Mouse (Mus musculus) heart, embryonic 13.5 days (tissue): ENCODE measurements around the gene Cabp2. TPM values are rescaled to one million over a fixed set of nuclear protein-coding genes. Genes with fewer than 3 reads are reported as not detected.
"Not testable (repeated sequence)": the region's sequence is repeated elsewhere in the genome, so short reads cannot be mapped to it uniquely, and the experiment has no call there.

Source experiments
- ATAC-seq: fragments of 200-750 bp; cut with Nextera tagmentation; 2 replicates; pipeline ENCODE4 v1.8.0; 2017; ENCODE audit warnings: moderate TSS enrichment; ENCODE audit not compliant: insufficient number of reproducible peaks, low FRiP score, low TSS enrichment; ENCODE audit errors: extremely low read depth
- H3K27ac ChIP-seq: fragments of 300-500 bp; sonication (generic); replicated peaks from 2 replicates; pipeline ENCODE4 v1.5.1; 2015; ENCODE audit warnings: moderate library complexity, mild to moderate bottlenecking, inconsistent platforms
- H3K27me3 ChIP-seq: fragments of 300-500 bp; sonication (generic); replicated peaks from 2 replicates; pipeline ENCODE4 v1.6.1; 2015; ENCODE audit warnings: mild to moderate bottlenecking, inconsistent platforms
- H3K36me3 ChIP-seq: fragments of 300-500 bp; sonication (generic); 2 replicates; pipeline ENCODE4 v1.6.1; 2015; ENCODE audit warnings: mild to moderate bottlenecking, inconsistent platforms
- H3K4me1 ChIP-seq: fragments of 300-500 bp; sonication (generic); 2 replicates; pipeline ENCODE4 v1.6.1; 2015; ENCODE audit warnings: inconsistent platforms
- H3K4me2 ChIP-seq: fragments of 300-500 bp; sonication (generic); 2 replicates; pipeline ENCODE4 v1.6.1; 2015; ENCODE audit warnings: inconsistent platforms, mild to moderate bottlenecking, moderate library complexity
- H3K4me3 ChIP-seq: fragments of 300-500 bp; sonication (generic); 2 replicates; pipeline ENCODE4 v1.5.1; 2015; ENCODE audit warnings: moderate library complexity, mild to moderate bottlenecking, inconsistent platforms
- H3K9ac ChIP-seq: fragments of 300-500 bp; sonication (generic); 2 replicates; pipeline ENCODE4 v1.6.1; 2015; ENCODE audit warnings: inconsistent platforms, mild to moderate bottlenecking, moderate library complexity
- H3K9me3 ChIP-seq: fragments of 300-500 bp; sonication (generic); 2 replicates; pipeline ENCODE4 v1.6.1; 2016; ENCODE audit warnings: inconsistent platforms
- WGBS: fragments of 180-500 bp; shearing (Covaris S2); methylation state at CpG from one replicate; pipeline ENCODE4 v1.1.7; 2015; ENCODE audit warnings: mixed read lengths; 5-methylcytosine and 5-hydroxymethylcytosine counted together
- polyA plus RNA-seq: library from polyadenylated mRNA; unstranded; fragments of >200 nt; fragmentation: Nextera tagmentation; extraction: Ambion mirVana; gene quantifications from 2 replicates; pipeline ENCODE4 v1.2.1, GENCODE M21; 2015

The Cabp2 gene
- polyA plus RNA-seq, 1 experiment from 2014 or later = not detected

- Histone ChIP-seq H3K27ac (peak overlapping the region; percentile 36; the same call in 1 of the 2 replicates), H3K36me3 (no peaks in the 10 kb centered on the region), H3K4me2 (no peak overlapping the region), H3K9me3 (no peaks in the 10 kb centered on the region), H3K4me1 (peaks cover 23% of the 10 kb centered on the region), H3K27me3 (no peaks in the 10 kb centered on the region; the same call in 1 of the 2 replicates), H3K9ac (0 out of 2 replicates have a peak overlapping the region, but pooled peaks have one; percentile 25), H3K4me3 (no peak overlapping the region)
- WGBS = 48% methylated on average over 4 of the region's 4 CpGs
- ATAC-seq = no peak
Measured at GRCm38 (mm10) chr19:4056727-4057126, 24.7 kb upstream of the Cabp2 start.

DNA sequence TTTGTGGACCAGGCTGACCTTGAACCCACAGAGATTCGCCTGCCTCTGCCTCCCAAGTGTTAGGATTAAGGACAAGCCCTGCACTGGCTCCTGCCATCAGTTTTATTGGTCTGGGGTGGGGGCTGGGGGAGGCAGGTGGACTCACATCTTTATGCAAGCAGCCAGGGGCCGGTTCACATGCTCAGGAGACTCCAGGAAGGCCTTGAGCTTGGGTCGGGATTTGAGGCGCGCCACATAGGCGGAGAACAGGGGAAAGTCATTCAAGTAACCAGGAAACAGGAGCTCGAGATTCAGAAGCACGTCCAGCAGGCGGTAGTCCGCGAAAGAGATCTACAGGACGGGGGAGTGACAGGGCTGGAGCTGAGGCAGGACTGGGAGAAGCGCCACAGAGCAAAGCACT, 24.0 kb upstream of the Cabp2 start:
- 80% methylated on average over 13 of the region's 13 CpGs for WGBS
- Histone ChIP-seq H3K9me3 (no peaks in the 10 kb centered on the region), H3K36me3 (no peaks in the 10 kb centered on the region), H3K4me2 (no peak overlapping the region), H3K4me1 (peaks cover 23% of the 10 kb centered on the region), H3K27me3 (no peaks in the 10 kb centered on the region; the same call in 1 of the 2 replicates), H3K27ac (no peak overlapping the region), H3K9ac (no peak overlapping the region), H3K4me3 (no peak overlapping the region)
- no peak for ATAC-seq

DNA sequence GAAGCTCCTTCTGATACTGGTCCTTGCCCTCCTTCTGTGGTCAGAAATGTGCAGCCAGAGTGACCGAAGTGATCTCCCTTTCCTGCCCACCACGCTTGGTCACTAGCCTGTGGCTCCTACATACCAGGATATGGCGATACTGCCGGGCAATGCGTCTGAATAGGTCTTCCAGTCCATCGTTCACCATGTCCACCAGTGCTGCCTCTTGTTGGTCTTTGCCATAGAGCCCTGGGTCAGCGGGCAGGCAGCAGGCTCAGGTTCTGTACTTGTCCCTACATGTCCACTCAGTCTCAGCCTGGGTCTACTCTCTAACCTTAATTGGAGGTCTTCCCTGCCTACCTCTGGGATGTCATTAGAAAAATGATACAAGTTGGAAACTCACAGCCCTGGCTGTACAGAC, 23.4 kb upstream of the Cabp2 start:
- peaks cover 23% of the 10 kb centered on the region for H3K4me1 ChIP-seq
- no peak overlapping the region for H3K4me2 ChIP-seq
- no peaks in the 10 kb centered on the region for H3K36me3 ChIP-seq
- no peaks in the 10 kb centered on the region; the same call in 1 of the 2 replicates for H3K27me3 ChIP-seq
- 92% methylated on average over 7 of the region's 7 CpGs for WGBS
- no peak overlapping the region for H3K4me3 ChIP-seq
- no peak overlapping the region for H3K27ac ChIP-seq
- H3K9ac ChIP-seq = no peak overlapping the region
- no peak for ATAC-seq
- H3K9me3 ChIP-seq = no peaks in the 10 kb centered on the region

DNA sequence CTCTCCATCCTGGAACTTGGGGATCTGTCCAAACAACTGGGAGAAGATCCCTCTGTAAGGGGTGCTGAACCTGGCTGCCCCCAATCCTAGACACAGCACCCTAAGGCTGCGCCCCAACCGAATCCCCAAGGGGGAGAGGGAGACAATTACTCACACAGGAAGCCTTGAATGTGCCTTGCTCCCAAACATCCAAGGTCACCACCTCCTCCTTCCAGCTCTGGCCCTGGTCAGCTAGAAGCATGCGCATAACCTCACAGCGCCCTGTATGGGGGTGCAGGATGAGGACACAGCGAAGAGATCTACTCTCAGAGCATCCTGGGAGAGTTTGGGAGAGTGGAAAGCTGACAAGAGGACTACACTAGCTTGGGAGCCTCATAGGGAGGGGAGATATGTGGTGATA, 22.8 kb upstream of the Cabp2 start:
- no peak overlapping the region for H3K4me2 ChIP-seq
- no peaks in the 10 kb centered on the region for H3K9me3 ChIP-seq
- H3K36me3 ChIP-seq = no peaks in the 10 kb centered on the region
- H3K4me1 ChIP-seq = peaks cover 23% of the 10 kb centered on the region
- ATAC-seq = no peak
- no peaks in the 10 kb centered on the region; the same call in 1 of the 2 replicates for H3K27me3 ChIP-seq
- WGBS = 78% methylated on average over 5 of the region's 5 CpGs
- H3K4me3 ChIP-seq = no peak overlapping the region
- no peak overlapping the region for H3K27ac ChIP-seq
- H3K9ac ChIP-seq = no peak overlapping the region

DNA sequence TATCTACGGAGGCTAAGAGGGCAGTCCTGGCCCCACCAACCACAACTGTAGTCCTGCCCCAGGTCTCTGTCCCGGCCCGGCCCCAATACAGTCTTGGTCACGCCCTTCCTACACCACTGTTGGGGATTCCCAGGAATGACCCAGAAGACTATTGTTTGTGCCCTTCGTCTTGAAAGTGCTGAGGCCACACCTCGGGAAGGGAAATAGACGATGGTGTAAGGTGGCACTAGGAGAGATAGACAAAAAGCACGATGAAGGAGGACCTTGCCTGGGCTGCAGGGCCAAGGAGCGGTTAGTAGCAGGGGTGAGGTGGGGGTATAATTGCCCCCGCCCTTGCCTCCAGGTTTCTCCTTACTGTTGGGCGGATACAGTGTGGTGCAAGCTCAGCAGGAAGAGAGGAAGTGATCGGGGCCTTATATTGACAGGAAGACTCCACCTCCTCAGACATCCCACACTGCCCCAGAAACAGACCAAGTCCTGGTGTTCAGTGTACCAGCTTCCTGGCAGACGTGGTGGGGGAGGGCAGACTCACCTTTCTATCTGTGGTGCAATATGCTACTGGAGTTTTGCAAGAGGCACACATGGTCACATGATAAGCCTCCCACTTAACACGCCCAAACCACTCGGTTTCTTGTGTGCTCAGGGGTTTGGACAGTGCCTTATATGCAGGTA, 22.2 kb upstream of the Cabp2 start, which contains the start of gene Gstp3:
Gstp3 (minus strand) TSS at position 501 of the 672 bp plus-strand sequence.
- Histone ChIP-seq H3K4me1 (peaks cover 28% of the 10 kb centered on the region), H3K4me3 (no peak within 1 kb of the TSS), H3K4me2 (no peak within 1 kb of the TSS), H3K27ac (no peak within 1 kb of the TSS), H3K9me3 (no peaks in the 10 kb centered on the region), H3K27me3 (no peaks in the 10 kb centered on the region; the same call in 1 of the 2 replicates), H3K36me3 (no peaks in the 10 kb centered on the region), H3K9ac (no peak within 1 kb of the TSS)
- 63% methylated on average over 15 of the region's 15 CpGs for WGBS
- ATAC-seq = 0 out of 2 replicates have a peak, but pooled peaks have one; percentile 8

GRCm38 (mm10) chr19:4060044-4060898, 21.1 kb upstream of the Cabp2 start:
- H3K4me1 ChIP-seq = peaks cover 28% of the 10 kb centered on the region
- 85% methylated on average over 8 of the region's 8 CpGs for WGBS
- H3K9ac ChIP-seq, H3K4me3 ChIP-seq, H3K27ac ChIP-seq, H3K27me3 ChIP-seq, ATAC-seq, H3K36me3 ChIP-seq, H3K9me3 ChIP-seq, H3K4me2 ChIP-seq: not testable (repeated sequence)

DNA sequence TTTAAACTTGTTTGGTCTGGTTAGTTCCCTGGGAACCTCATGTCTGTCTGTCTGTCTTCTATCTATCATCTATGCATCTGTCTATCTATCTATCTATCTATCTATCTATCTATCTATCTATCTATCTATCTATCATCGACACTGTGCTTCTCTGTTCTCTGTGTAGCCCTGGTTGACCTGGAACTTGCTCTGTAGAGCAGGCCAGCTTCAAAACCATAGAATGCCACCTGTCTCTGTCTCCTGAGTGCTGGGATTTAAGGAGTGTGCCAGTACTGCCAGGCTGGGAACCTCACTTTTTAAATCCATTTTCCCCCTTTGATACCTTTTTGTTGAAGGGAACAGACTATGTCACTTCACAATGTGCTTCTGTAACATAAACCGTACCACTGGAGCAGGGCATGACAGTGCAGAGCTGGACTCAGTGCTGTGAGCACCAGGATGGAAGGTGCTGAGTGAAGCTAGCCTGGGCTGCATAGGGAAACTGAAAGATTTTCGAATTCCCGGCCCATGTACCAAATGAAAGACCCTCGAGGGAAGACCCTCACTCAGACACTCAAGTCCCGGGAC, 20.4 kb upstream of the Cabp2 start:
- Histone ChIP-seq H3K9me3 (no peaks in the 10 kb centered on the region), H3K9ac (no peak overlapping the region), H3K27me3 (no peaks in the 10 kb centered on the region; the same call in 1 of the 2 replicates), H3K4me2 (no peak overlapping the region), H3K36me3 (no peaks in the 10 kb centered on the region), H3K27ac (no peak overlapping the region), H3K4me3 (no peak overlapping the region), H3K4me1 (peaks cover 22% of the 10 kb centered on the region)
- no peak for ATAC-seq
- 82% methylated on average over 6 of the region's 6 CpGs for WGBS

DNA sequence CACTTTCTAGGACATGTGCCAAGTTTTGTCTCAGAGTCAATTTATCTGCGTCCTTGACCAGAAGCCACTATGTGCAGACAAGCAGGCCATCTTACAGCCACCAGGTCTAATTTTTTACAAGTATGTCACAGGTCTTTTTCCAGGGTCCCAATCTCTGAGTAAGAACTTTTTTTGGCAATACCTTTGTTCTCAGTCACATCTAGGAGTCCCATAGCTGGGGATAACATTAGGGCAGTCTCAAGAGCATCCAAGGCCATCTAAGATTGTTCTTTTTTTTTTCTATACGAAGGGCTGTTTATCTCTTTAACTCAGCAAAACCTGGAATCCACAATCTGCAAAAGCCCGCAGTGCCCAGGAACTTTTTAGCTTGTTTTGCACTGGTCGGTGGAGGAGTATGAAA, 18.0 kb upstream of the Cabp2 start:
- 30% methylated on average over 4 of the region's 4 CpGs for WGBS
- H3K4me2 ChIP-seq, H3K27me3 ChIP-seq, H3K36me3 ChIP-seq, H3K4me1 ChIP-seq, H3K9me3 ChIP-seq, H3K4me3 ChIP-seq, ATAC-seq, H3K9ac ChIP-seq: not testable (repeated sequence)
- peak overlapping the region; percentile 54; the same call in 1 of the 2 replicates for H3K27ac ChIP-seq

DNA sequence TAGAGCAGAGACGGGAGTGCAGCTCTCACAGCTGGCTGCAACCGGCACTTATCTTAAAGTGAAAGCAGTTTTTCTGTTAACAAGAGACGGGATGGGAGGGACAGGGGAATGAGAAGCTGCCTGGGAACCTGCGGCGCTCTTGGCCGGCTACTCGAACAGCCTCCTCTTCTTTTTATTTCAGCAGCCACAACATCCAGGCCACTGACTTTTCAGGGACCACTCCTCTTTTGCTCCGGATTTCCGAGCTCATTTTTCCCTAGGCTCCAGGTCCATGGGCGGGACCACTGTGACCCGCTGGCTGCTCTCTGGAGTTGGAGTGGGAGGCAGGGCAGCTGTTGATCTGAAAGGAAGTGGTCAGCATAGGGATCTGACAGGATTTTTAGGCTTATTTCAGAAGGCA, 16.9 kb upstream of the Cabp2 start:
- H3K27ac ChIP-seq, H3K9ac ChIP-seq, H3K4me1 ChIP-seq, H3K4me3 ChIP-seq, H3K27me3 ChIP-seq, H3K9me3 ChIP-seq, H3K36me3 ChIP-seq, ATAC-seq: not testable (repeated sequence)
- WGBS = 28% methylated on average over 6 of the region's 11 CpGs
- peak overlapping the region; percentile 44 for H3K4me2 ChIP-seq

DNA sequence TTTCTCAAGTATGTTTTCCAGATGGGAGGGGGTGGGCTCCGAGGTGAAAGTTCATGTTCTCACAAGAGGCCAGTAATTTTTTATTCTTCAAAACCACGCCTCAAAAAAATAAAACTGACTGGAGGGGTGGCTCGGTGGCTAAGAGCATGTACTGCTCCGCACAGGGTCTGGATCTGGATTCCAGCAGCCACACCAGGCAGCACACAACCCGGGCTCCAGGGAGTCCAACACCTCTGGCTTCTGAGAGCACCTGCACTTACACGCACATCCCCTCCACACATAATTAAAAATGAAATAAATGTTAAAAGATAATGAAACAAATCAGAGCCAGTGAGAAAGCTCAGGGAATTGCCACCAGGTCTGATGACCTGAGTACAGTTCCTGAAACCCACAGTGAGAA, 15.1 kb upstream of the Cabp2 start:
- no peak for ATAC-seq
- Histone ChIP-seq H3K27me3 (no peaks in the 10 kb centered on the region; the same call in 1 of the 2 replicates), H3K4me1 (peaks cover 5% of the 10 kb centered on the region; the same call in 1 of the 2 replicates), H3K36me3 (no peaks in the 10 kb centered on the region), H3K9ac (no peak overlapping the region), H3K4me3 (no peak overlapping the region), H3K4me2 (no peak overlapping the region), H3K27ac (no peak overlapping the region), H3K9me3 (no peaks in the 10 kb centered on the region)
- 77% methylated on average over 6 of the region's 6 CpGs for WGBS

DNA sequence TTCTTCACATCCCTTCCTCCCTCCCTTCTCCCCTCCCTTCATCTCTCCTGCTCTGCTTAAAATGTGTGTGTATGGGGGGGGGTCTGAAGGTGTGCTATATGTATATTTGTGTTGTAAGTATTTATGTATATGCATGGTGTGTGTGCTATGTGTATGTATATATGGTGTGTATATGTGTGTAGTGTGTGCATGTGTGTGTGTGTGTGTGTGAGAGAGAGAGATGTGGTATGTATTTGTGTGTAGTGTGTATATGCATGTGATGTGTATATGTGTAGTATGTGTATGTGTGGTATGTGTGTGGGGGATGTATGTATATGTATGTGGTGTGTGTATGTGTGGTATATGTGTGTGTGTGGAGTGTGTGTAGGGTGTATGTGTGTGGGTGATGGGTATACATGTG, 14.5 kb upstream of the Cabp2 start:
- no peaks in the 10 kb centered on the region; the same call in 1 of the 2 replicates for H3K27me3 ChIP-seq
- H3K4me3 ChIP-seq = no peak overlapping the region
- no peak overlapping the region for H3K4me2 ChIP-seq
- no peak for ATAC-seq
- H3K4me1 ChIP-seq = peaks cover 5% of the 10 kb centered on the region; the same call in 1 of the 2 replicates
- H3K9ac ChIP-seq = no peak overlapping the region
- no peaks in the 10 kb centered on the region for H3K36me3 ChIP-seq
- H3K27ac ChIP-seq = no peak overlapping the region
- no peaks in the 10 kb centered on the region for H3K9me3 ChIP-seq
